Mouse (Mus musculus) CD4-positive, CD25-positive, alpha-beta regulatory T cell, adult 4 months (primary cell): Measurements from ENCODE around the gene Irak2. TPM values are rescaled to one million over a fixed set of nuclear protein-coding genes. Genes with fewer than 3 reads are reported as not detected.
"Not testable (repeated sequence)": the region's sequence is repeated elsewhere in the genome, so short reads cannot be mapped to it uniquely, and the experiment has no call there.

Experiments
- ATAC-seq: one replicate; pipeline ENCODE4 v1.8.0; 2017
- polyA plus RNA-seq, 2 experiments: library from polyadenylated mRNA; unstranded; fragments of 100-300 nt; shearing (Covaris generic); gene quantifications; one replicate each; pipeline ENCODE4 v1.2.1; 2017

Irak2 gene
- polyA plus RNA-seq, 2 experiments from 2014 or later = 27.3 to 40.1 TPM

- peak; percentile 79 for ATAC-seq
These were observed 30.3 kb downstream of the Irak2 start for GRCm38 (mm10) chr6:113668287-113669154.

GRCm38 (mm10) chr6:113669821-113670220, 31.6 kb downstream of the Irak2 start:
- ATAC-seq = peak; percentile 68

GRCm38 (mm10) chr6:113672029-113672428, 33.8 kb downstream of the Irak2 start:
- not testable (repeated sequence) for ATAC-seq

DNA sequence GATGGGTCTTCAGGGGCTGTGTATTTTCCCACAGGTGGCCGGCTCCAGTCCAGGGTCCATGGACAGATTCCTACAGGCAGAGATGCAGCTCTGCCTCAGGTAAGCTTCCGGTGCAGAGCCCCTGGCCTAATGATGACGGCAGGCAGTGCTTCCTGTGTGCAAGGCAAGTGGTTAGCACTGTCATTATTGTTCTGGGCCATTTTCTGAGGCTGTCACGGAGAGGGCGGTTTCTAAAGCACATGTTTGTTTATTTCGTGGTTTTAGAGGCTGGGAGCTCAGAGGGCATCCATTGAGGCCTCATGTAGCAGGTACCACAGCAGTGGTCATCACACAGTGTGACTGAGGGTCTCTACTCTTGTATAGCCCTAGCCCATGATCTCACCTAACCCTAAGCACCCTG, 34.7 kb downstream of the Irak2 start:
- no peak for ATAC-seq

DNA sequence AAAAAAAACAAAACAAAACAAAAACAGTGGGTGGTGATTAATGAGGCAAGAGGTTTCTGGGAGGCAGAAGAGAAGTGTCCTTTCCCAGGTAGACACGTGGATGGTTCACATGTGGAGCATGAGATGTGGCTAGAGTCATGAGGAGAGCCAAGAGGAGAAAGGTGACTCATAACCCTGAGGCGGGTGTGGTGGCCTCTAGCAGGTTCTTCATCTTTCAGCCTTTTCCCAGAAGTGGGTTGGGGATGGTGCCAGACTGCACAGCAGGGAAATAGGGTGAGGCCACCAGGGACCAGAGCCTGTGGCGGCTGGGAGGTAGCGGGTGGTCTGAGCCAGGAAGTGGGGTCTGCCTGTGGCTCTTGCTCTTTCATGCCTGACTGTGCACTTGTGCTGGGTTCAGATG, 37.0 kb downstream of the Irak2 start:
- ATAC-seq = no peak

- no peak for ATAC-seq
These were observed 37.7 kb downstream of the Irak2 start for GRCm38 (mm10) chr6:113675991-113676390.

DNA sequence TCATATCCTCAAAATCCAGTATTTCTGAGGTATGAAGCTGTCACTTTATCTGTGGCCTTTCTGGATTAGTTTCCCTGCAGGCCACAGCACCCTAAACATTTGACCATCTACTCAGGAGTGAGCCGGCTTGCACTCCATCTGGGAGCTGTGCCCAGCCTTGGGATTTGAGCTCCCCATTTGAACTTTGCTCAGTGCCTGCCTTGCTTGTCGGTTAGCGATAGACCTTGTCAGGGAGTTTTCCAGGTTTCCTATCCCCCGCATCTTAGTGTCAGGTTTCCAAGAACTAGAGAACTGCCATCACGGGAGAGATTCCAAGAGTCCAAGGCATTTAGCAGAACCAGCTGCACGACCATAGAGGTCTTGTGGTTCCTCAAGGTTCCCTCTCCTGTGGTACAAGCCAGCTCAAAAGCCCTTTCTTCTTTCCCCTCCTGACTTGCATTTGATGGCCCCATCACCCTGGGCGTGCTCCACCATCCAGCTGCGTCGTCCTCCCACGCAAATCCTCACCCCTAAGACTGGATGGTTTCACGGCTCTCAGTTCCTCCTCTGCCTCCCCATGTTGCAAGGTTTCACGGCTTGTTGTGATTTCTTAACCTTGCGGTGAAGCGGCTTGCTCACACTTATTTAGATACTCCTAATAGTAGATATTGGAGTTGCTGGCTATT, 38.9 kb downstream of the Irak2 start:
- no peak for ATAC-seq

GRCm38 (mm10) chr6:113678246-113679012, 40.2 kb downstream of the Irak2 start:
- ATAC-seq = no peak

DNA sequence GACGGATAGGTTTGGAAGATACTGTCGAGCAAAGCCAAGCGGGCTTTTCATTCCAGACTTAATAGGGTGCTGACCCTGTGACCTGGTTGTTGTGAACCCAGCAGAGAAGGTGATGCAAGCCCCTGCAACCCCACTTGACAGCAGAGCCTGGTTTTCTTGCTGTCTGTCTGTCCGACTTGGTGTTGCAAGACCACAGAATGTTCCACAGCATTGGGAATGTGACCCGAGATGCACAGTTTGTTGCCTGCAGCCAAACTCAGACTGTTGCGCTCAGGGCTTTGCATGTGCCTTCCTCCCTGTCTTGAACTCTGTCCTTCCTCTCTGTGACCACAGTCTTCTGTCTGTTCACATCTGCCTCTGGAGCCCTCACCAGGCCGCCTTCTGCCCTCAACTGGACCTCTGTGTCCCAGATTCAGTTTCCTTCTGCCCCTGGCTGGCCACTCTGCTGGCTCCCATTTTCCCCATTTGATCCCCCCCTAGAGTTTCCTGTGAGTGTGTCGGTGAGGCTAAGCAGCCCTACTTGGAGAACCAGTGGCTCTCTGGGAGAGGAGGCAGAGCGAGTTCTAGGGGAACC, 41.8 kb downstream of the Irak2 start:
- ATAC-seq = no peak

DNA sequence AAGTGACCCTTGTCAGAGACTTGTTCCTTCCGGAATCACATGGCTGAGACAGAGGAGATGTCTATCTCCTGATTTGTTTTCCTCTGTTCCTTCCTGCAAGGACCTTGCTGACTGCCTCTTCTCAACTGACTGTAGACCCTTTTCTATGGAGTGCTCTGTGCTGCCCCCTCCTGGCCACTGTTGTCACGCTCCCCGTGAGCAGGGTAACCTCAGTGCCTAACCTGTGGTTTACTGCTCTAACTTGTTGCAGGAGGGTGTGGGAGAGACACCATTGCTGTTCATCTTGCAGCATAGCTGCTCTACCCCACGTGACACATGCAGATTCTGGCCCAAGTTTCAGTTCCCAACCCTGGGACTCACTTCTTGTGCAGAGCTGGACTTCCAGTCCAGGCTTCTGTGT, 43.0 kb downstream of the Irak2 start:
- peak; percentile 92 for ATAC-seq

DNA sequence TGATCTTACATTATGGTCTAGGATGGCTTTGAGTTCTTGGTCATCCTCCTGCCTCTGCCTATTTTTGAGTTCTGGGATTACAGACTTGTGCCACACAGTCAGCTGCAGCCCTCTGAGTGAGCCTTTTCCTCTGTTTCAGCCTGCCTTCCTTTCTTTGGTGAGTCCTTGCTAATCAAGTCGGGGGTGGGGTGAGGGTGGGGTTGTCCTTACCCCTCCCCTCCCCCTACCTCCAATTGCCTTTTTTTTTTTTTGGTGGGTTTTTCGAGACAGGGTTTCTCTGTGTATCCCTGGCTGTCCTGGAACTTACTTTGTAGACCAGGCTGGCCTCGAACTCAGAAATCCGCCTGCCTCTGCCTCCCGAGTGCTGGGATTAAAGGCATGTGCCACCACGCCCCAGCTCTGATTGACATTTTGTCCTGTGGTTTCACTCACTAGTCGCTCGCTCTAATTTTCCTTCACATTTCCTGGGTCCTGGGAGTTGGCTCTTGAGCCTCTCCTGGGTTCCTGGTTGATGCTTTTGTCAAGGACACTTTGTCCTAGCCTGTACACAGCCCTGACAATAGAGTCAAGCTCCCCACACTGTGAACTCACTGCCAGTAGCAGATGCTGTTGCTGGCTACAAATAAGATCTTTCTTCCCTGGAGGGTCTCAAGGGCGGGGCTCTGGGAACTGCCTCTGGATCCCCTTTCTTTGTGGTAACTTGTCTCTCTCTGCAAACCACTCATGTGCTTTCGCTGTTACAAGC, 45.0 kb downstream of the Irak2 start:
- ATAC-seq = no peak

DNA sequence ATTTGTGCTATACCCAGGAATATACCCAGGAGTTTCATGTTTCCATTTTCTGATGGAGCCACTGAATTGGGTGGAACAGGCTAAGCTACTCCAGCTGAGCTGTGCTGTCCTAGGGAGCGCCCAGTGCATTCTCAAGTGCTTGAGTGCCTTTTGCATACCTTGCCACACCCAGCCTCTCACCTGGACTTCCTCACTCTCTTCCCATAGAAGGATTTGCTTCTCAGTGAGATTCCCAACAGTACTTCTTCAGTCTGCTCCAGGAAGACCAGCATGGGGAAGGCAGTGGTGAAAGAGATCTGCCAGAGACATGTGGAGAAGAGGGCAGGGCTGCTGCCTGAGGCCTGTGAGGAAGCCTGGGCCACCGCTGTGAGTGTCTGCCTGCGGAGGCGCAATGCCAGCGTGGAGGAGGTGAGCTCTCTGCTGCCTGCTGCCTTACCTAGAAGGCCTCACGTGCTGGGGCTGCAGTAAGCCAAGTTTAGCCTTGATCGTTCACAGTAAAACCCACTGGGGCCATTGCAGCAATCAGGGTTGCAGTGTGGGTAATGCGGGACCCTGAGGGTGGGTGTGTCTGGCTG, 48.4 kb downstream of the Irak2 start:
- ATAC-seq = no peak

DNA sequence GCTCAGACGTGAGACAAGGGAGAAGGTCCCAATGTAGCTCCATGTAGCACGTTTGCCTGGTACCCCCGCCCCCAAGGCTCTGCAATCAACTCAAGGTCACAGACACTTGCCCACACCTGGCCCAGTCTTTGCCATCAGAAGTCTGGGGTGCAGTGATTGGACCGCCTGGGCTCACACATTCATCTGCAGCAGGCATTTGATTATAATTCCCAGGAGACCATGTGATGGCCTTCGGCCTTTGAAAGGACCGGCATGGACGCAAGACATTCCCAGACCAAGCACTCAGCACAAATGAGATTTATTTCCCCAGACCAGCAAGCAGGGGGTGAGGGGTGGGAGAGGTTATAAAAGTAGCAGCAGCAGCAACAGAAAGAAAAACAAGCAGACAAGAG, 51.7 kb downstream of the Irak2 start:
- ATAC-seq = no peak

- ATAC-seq = peak; percentile 62
These were observed 52.3 kb downstream of the Irak2 start for GRCm38 (mm10) chr6:113690400-113691083.

- no peak for ATAC-seq
These were observed 52.8 kb downstream of the Irak2 start for GRCm38 (mm10) chr6:113691084-113691462.

- no peak for ATAC-seq
These were observed 54.4 kb downstream of the Irak2 start for GRCm38 (mm10) chr6:113692661-113693133.

DNA sequence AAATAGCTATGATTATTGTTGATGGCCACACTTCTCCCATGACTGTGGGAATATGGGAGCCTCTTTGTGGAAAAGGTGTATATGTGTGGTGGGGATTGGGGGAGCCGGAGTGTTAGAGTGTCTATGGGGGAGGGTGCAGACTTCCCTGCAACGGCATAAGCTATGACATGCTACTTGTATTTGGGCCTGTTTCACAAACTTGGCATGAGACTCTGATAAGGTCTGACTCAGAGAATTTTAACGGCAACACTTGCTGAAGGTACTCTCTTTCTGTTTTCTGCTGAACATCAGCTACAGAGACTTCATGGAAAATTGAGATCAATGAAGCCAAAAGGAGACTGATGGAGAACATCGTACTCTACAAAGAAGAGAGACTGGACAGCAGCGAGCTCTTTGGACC, 55.1 kb downstream of the Irak2 start:
- ATAC-seq = no peak

DNA sequence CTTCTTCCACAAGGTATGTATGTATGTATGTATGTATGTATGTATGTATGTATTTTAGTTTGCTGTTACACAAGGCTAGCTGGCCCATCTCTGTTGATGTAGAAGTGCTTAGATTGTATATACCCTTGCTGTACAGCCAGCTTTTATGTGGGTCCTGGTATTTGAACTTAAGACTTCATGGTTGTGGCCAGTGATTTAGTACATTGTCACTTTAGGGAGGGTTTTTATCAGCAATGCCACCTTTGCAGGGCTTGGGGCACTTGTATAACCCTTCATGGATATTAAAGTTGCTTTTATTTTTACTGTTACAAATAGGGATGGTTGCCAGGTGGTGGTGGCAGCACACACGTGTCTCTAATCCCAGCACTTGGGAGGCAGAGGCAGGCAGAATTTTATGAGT, 56.9 kb downstream of the Irak2 start:
- ATAC-seq = no peak

DNA sequence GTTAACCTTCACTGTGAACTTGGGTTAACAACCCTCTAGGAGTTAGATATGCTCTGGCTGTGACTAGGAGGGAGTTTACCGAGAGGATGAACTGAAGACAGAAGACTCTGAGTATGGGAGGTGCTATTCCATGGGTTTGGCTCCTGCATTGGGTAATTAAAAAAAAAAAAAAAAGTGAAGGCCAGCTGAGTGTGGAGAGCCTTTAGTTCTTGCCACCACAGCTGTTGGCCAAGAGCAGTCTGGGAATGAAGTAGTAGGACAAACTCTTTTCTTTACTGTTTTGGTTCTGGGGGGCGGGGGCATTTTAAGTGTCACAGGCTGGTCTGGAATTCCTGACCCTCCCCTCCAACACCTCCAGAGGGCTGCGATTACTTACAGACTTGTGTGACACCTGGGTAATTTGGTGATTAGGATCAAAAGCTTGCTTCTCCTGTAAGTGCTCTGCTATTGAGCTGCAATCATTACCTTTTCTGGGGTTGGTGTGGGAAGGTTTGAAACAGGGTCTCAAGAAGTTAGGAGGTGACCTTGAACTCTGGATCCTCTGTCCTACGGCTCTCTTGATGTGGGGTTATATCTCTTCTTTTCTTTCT, 57.6 kb downstream of the Irak2 start:
- ATAC-seq = no peak

DNA sequence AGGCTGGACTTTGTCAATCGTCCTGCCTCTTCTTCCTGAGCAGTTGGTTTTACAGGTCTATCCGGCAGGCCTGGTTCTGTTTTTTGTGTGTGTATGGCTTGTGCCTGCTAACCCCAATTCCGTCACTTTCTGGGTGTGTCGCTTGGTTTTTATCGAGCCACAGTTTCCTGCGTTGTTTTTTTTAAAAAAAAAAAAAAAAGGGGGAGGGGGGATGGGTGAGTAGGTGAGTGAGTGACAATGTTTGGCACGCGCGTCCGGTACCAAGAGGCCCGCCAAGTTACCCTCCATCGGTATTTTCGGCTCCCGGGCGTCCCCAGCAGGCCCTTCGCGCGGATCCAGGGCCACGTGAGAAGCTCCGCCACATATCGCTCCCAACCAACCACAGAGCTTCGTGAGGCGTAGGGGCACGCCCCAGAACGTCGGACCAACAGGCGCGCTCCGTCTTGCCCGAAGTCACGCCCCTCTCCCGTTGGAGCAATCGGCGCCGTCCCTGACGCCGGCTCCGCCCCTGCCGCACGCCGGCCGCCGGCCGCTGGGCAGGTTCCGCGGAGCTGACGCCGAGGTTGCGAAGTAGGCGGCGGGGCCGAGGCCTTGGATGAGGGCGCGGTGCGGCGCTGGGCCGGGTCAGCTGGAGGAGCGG, 58.4 kb downstream of the Irak2 start, which contains the start of gene Tatdn2:
TSS of gene Tatdn2 (plus strand) at position 469 of the 640 bp plus-strand sequence.
- ATAC-seq = peak; percentile 88
